Mouse (Mus musculus): Measurements from ENCODE around the gene Bcl2l11.

Gene Bcl2l11

DNA sequence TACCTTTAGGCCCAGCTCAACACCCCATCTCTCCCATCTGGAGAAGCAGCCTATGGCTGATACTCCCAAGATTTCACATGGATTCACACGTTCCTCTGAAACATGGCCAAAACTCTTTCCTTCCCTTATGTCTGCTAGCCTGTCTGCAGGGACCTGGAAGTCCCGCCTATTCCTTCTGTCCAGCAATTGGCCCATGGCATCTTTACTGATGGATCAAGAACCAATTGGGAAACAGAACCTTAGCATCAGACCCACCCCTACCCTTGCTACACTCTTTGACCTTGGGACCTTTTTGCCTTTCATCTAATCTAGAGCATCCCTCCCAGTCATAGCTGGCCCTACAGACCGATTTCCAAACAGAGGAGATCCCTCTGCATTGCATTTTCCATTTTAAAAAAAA is 11.2 kb upstream of the Bcl2l11 start:
- no peak for DNase-seq

DNA sequence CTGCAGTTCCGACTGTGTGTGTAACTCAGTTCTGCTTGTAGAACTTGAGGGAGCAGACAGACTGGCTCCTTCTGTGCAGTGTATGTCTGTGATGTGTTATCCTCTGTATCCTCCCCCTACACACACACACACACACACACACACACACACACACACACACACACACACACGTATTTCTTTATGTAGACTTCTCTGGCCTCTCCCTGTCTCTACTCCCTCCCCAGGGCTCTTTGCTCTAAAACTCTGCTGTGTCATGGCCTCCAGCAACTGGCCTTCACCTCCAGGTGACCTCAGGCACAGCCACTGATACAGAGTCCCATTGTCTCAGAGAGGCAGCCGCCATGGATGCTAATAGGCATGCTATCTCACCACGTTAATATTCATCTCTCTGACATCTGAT is 10.3 kb upstream of the Bcl2l11 start:
- no peak for DNase-seq

DNA sequence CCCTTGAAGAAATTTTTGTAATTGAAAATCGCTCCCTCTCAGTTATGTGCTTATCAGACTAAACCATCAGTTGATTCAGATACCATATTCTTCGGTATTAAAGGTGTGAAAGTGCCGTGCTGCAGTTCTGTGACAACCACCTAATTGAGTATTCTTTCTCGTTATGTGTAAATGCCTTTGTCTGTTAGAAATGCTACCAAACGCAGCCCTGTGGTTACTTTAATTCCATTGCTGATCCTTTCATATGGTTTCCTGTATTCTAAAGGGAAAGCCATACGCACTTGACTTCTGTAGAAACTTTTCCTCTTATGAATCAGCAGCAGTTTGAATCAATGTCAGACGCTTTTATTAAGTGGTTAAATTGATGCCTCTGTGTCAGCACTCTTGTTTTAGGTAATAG is 8.2 kb upstream of the Bcl2l11 start:
- no peak for DNase-seq

DNA sequence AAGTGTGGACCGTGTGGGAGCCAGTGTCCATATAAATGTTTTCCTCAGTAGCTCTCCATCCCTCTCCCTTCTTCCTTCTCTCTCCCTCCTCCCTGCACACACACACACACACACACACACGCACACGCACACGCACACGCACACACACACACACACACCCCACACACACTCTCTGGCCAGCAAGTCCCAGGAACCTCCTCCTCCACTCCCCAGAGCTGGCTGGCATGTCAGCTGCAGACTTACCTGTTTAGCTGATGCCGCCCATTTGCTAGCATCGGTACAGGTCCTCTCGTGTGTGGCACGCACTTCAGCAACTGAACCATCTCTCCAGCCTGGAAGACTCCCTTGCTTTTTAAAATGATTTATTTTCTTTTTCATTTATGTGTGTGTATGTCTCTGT is 6.9 kb upstream of the Bcl2l11 start:
- DNase-seq = no peak

DNA sequence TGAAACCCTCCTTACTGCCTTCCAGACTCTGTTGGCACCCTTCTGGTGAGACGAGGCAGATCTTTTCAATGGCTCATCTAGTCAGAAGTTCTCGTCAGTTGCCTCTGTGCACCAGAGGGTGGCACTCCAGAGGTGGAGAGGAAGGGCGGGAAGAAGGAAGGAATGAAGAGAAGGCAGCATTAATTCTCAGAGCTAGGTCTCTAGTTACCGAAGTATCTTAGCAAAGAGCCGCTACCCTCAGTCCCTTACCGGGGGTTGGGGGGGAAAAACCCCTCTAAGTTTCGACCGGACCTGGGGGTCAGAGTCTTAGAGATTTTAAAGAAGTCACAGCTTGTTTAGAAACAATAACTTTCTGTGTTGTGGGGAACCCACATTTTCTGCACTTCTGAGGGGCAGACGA is 3.3 kb upstream of the Bcl2l11 start:
- peak; percentile 31 for DNase-seq

DNA sequence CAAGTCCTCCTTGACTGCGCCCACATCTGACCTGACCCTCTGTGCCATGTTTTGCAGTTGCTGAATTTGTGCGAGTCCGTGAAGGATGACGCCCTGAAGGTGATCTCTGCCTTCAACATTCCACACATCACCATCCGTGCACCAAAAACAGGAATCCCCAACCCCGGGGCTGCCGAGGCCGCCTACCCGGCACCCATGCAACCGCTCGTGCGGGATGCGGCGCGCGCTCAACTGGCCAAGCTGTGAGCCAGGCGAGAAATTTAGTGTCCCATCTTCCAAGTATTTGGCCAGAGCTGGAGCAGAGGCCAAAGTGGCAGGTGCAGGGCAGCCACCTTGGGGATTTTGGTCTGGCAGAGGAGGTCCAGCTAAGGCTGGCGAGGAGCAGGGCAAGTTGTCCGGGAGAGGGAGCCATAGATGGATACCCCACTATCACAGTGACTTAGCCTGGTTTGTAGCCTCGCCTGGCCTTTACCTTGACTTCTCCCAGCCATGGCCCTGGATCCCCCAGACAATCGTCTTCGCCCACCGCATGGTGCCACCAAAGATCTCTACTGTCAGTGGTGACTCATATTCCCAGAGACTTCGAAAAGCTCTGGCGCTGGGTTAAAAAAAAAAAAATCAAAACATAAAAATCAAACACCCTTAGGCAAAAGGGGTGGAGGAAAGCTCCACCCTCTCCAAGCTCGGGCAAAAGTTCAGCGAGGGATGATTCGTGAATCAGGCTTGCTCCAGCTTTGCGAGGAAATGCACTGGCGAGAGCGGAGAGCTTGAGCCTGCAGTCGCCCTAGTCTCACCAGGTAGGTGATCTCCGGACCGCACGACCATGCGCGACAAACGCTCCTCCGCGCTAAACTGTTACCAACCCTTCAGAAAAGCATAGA is 2.7 kb upstream of the Bcl2l11 start:
- peak; percentile 40 for DNase-seq

DNA sequence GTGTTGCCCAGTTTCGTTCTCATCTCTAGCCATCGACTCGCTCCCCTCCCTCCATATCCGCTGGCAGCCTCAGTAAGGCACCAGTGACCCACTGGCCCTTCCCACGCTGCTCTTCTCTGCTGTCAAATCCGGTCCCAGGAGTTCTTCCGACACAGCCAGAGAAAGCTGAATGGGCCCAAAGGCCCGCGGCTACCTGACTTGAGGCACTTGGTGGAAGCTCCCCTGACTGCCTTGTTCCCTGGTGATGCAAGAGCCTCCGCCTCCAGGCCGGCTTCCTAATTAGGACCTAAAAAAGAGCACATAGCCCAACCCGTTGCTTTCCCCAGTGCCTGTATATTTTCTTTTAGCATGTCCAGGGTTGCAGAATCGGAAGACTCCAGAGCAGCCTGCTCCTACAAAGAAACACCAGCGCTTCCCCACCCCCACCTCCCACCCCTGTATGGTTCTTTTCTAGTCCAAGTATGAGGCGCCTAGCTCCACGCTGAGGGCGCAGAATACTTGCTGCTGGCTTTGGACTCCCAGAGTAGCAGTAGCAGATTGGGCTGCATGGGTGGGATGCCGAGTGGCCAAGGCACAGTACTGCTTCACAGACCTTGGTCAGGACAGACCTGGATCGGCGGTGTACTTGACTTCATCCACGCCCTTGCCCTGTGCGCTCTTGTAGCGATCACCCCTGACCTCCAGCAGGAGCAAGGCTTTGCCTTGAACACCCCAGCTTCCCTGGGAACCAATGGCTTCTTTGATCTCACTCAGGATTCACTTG is 1.7 kb upstream of the Bcl2l11 start:
- no peak for DNase-seq

DNA sequence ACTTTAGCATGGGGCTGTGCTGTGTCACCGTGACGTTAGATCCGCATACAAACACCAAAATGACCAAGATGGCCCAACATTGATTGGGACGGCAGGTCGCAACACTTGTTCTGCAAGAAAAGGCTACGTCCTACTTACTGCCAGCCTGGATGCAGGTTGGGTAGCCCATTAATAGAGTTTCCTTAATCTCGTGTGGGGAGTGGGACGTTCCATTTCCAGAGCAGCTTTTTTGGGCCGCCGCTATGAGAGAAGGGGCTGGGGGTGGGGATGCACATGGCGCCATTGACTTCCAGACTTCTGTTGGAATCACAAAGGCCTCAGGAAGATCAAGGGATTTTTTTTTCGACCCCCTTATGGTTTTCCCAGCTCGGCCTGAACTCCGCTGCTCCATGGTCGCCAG is 1.1 kb upstream of the Bcl2l11 start:
- DNase-seq = no peak

DNA sequence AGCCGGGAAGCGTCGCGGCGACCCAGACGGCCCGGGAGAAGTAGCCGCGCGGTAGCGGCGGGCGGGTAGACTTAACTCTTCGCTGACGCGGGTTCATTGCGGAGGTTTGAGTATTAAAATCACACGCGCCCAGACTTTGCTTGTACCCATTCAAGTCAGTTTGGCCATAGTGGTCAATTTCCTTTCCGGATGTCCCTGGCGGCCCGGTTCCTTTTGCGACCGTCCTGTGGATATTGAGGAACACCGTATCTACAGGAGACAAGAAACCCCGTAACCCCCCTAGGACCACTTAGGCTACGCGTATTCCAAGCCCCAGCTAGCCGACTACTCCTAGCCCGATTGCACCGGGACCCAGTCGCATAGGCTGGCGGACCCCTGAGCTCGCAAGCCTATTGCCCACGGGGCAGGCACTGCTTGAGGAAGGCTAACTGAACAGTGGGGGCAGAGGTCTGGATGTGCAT is 783 bp downstream of the Bcl2l11 start:
- DNase-seq = no peak

DNA sequence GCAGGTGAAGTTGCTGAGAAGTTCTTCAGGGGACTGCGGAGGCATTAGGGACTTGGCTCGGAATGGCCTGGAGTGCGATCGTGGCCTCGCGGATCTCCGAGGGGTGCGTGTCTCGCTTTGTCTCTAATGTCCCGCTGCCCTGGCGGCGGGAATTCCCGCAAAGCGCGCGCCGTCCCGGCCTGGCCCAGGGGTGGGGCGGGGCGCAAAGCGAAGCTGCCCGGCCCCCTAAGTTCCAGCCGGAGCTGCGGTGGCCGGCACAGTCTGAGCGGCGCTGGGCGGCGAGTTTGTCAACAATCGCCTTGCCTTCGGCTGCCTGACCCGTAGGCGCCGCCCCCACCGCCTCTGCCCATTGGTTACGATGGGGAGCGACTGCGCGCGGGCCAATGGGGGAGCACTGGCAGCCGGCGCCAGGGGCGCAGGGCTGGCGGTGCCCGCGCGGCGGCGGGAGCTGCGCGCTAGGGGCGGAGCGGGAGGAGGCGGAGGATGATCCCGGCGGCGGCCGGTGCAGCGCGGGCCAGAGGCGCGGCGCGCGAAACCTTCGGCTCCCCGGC is 1.4 kb downstream of the Bcl2l11 start:
- peak; percentile 96 for DNase-seq

DNA sequence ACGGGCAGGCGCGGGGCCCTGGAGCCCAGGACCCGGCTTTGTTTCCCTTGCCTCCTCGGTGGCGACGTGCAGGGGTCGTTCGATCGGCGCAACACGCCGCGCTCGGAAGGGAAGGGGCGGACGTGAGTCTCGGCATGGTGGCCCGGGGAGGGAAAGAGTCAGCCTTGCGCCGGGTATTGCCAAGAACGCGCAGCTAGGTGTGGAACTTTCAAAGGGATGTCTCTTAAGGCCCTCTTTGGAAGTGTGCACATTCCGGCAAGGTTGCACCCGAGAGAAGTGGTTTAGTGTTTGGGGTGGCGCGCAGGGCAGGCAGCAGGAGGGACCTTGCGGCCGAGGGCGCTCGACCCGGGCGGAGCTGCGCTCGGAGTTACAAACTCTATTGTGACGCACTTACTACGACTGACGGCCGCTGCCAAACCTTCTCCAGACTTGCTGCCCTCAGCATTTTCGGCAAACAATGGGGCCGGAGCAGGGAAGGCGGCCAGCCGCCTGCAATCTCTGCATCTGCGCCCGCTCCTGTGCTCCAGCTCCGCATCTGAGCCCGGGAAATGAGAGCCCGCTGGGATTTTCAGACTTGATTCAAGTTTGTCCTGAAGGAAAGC is 2.0 kb downstream of the Bcl2l11 start:
- DNase-seq = peak; percentile 82

DNA sequence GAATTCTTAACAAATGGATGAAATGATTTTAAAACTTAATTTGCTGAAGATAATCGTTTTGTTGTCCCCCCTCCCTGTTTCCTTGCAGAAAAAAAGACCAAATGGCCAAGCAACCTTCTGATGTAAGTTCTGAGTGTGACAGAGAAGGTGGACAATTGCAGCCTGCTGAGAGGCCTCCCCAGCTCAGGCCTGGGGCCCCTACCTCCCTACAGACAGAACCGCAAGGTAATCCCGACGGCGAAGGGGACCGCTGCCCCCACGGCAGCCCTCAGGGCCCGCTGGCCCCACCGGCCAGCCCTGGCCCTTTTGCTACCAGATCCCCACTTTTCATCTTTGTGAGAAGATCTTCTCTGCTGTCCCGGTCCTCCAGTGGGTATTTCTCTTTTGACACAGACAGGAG is 2.7 kb downstream of the Bcl2l11 start:
- DNase-seq = no peak

DNA sequence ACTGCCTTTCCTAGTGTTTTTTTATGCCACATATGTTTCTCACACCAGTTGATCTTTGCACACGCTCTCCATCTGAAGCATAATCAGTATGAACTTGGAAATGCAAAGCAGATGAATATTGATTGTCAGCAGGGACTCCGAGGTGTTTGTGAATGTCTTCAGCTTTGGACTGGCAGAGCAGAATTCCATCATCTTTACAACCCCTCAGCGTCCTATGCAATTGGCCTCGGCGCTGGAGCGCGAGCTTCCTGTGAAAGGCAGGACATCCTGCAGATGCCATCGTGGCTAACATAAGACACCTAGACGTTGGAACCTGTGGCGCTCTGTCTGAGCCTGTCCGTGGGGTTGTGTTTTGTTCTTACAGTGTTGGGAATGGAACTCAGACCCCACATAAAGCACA is 5.7 kb downstream of the Bcl2l11 start:
- no peak for DNase-seq

DNA sequence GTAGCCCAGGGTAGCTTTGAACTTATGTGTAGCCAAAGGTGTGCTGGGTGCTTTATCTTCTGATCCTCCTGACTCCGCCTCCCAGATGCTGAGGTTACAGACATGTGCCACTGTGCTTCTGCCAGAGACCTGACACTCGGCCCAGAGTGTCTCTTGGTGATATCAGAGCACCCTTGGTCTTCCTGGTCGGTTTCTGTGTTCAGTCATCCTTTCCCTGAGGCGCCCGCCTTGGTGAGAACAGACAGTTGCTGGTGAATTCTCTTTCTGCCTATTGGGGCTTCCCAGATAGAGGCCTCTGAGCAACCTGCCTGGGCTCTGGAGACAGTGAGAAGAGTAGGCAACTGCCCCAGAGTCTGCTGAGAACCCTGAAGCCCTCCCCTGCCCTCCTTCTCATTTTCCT is 6.8 kb downstream of the Bcl2l11 start:
- no peak for DNase-seq

DNA sequence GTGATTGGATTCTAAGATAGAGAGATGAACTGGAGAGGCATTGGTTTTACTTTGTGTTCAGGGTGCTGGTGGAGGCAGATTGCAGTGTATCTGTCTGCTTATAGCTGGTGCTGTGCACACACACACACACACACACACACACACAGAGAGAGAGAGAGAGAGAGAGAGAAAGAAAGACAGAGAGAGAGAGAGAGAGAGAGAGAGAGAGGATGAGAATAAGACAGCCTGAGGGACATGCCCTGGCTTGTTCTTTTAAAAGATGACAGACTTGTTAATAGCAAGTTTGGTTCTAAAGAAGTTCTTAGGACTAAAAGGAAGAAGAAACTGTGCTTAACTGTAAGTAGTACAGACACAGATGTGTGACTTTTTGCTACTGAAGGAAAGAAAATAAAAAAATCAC is 8.0 kb downstream of the Bcl2l11 start:
- DNase-seq = no peak

DNA sequence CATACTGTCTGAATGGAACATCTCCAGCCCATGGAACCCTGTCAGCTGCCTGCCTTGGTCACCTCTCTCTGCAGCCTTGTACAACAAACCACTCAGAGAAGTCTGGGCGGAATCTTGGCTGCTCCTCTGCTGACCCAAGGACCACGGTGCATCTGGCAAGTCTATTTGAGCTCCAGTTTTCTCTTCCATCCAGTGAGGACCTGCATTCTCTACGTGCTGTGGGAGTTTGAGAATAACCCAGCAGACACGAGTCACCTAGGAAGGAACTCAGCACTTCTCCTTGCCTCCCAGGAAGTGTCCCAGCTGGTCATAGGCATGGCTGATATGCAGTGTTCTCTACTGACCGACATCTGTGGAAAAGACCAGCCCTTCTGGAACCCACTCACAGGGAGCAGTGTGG is 8.6 kb downstream of the Bcl2l11 start:
- DNase-seq = no peak

DNA sequence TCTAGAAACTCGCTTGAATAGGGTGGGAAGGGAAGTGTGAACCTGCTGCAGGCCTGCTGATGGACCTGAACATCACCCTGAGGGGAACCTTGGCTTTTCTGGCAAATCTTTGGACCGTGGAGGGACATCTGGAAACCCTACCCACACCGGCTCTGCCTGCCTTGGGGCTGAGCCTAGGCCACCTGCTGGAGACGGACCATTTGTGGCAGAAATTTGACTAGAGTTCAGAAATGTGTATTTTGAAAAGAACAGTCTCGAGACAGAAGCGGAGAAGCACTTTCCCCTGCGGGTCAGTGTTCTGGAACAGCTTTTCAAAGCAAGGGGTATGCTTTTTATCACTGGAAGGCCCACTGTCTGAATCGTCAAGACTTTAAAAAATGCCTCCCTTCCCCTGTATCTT is 9.1 kb downstream of the Bcl2l11 start:
- DNase-seq = no peak

DNA sequence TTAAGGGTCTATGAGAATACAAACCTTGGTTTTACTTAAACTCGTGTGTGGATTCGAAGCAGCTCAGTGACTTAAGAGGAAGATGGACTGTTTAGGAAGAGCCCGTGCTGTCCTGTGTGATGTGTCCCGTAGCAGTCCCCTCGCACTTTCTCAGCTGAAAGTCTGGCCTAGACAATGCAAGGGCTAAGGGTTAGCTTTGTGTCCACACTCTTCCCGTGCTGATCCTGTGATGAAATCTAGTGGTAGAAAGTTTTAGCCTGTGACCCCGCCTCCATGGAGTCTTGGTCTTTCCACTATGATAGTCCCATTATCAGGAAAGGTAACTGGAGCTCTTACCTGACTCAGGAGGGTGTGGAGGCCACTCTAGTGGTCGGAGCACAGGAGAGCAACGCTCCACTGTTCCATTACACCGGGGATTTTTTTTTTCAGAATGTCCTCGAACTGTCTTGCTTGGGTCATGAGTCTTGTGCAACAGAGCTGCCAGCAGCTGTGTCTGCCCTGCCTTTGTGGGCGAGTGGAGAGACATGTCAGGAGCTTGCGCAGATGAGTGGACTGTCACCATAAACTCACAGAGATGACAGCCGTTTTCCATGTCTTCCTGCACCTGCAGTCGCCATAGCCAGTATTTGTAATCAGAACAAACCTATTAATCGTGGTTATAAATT is 11.1 kb downstream of the Bcl2l11 start:
- no peak for DNase-seq

DNA sequence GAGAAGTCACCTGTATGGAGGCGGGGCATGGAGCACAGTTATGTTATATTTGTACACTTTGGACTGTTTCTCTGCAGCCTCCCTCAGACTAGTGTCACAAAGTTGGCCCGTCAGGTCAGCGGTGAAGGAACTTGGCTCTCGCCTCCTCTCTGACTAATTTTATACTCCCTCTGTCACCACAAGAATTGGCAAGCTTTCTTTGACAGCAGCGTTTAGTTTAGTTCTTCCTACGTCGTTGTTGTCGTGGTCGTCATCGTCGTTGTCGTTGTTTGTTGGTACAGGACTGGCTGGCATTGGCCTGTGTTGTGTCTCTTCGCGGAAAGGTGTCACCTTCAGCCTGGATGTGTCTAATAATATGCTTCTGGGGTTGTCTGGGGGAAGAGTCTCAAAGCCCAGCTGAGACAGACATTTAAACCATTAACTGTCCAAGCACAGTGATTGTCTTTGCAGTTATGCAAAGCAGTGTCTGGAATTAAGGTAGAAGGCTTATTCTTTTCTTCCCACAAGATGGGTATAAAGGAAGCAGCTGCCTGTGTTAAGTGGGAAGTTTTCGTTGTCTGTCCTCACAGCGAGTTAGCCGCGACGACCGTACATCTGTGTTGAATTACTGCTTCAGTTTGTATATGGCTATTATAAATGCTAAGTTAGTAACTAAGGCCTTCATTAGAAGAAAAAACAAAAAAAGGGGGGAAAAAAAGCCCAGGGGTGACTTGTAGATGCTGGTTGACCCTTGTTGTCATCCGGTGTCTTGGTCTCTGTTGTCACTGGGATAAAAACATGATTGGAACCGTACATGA is 11.8 kb downstream of the Bcl2l11 start:
- no peak for DNase-seq

DNA sequence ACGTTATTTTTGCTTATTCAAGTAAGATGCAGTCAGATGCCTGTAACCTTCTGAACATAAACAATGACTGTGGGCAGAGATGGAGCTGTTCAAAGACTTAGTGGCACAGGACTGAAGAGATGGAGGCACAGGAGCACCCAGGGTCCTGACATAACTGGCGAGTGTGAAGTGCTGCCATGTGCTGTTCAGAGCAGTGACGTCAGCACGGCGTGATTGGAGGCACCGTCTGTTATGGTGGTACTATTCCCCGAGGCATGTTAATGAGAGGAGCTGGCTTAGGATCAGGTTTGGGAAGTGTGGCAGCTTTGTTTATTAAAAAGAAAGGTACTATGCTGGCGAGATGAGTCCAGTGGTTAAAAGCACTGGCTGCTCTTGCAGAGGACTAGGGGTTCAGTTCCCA is 13.1 kb downstream of the Bcl2l11 start:
- DNase-seq = no peak

DNA sequence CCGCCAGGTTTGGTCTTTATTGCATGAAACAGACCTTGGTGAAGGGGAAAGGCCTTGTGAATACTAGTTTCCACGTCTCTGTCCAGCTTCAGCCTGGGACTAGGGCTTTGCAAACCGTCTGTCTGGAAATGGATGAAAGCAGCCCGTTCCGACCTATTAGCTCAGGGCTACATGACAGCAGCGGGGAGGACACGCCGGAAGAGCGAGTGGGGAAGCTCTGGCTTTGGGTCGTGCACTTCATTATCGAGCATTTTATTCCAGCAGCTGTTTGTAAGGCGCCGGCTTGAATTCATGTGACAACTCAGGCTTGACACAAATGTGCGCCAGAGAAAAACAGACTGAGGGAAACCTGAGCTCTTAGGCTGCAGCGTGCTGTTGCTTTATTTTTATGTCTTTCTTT is 13.9 kb downstream of the Bcl2l11 start:
- DNase-seq = peak; percentile 60

DNA sequence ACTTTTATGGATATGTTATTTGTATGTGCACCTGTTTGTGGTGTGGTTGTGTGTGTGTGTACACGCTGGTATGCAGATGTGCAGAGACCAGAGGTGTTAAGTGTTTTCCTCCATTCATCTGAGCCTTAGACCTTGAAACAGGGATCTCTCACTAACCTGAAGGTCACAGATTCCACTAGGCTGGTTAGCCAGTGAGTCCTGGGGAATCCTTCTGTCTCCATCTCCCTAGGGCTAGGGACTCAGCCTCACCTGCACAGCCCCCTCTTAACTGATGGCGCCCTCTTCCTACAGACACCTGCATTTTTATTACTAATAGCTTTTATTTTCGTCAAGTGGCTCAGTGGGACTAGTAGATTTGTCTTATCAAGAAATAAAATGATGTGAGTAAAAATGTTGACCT is 14.3 kb downstream of the Bcl2l11 start:
- no peak for DNase-seq

Data from kidney, adult 11 months (tissue).